Comparison of ENCODE assay signal across 1 mouse cellular context in the genomic region with DNA sequence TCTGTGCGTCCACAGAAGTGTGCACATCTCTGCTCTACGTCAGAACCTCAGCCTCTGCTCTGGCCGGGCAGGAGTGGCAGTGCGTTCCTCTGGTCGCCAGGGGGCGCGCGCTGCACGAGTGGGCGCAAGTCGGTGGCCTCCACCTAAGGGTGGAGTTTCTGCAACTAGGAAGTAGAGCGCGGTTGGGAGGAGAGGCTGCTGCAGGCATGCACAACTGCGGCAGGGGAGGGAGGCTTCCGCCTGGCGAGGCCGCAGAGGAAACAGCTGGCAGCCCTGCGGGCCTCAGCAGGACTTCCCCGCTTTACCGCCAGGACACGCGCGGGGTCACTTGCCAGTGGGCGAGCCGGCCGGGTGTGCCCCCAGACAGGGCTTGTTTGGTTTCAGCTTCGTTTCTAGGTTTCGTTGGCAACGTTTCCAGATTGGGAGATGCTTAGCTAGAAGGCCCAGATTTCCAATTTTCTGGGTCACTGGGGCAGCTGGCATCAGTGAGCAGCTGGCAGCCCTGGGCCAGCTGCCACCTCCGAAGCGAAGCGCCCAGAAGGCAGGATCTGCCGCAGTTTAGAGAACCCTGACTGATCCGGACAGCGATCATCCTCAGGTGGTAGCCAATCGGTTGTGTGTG.
A peak's percentile ranks its signal among the peaks of the same experiment; 100 is the strongest.
TF ChIP-seq lines count a peak whose summit lies in the region.

No protein-coding gene starts in this region.

TF ChIP-seq in CH12.LX, 34 proteins besides CTCF, POLR2A, EP300 and RAD21 (continued from another document):
- TF ChIP-seq JUND (conservative IDR thresholded peaks at IDR 0.05; ENCODE audit: low read depth, low read length) (no peak), ZKSCAN1 (IDR thresholded peaks at IDR 0.05; ENCODE audit: borderline replicate concordance, low read depth, low read length) (no peak), MAX (IDR thresholded peaks at IDR 0.05; ENCODE audit: low read length) (peak; percentile 71), GABPA (IDR thresholded peaks at IDR 0.05; ENCODE audit: insufficient replicate concordance, low read depth, low read length) (no peak), PAX5 (IDR thresholded peaks at IDR 0.05; ENCODE audit: low read length) (no peak), JUN (IDR thresholded peaks at IDR 0.05; ENCODE audit: insufficient read depth, low read depth, low read length) (no peak), ZNF384 (IDR thresholded peaks at IDR 0.05; ENCODE audit: low read depth, low read length) (no peak), ELF1 (IDR thresholded peaks at IDR 0.05; ENCODE audit: low read depth, low read length) (peak; percentile 96), POLR2AphosphoS2 (IDR thresholded peaks at IDR 0.05; ENCODE audit: low read depth, low read length) (no peak; the same call in 1 of the 2 replicates), MXI1 (IDR thresholded peaks at IDR 0.05; ENCODE audit: low read depth, low read length) (peak; percentile 90), ETS1 (conservative IDR thresholded peaks at IDR 0.05; ENCODE audit: low read depth, low read length) (peak; percentile 99), USF2 (conservative IDR thresholded peaks at IDR 0.05; ENCODE audit: low read depth, low read length) (no peak), E2F4 (IDR thresholded peaks at IDR 0.05; ENCODE audit: insufficient replicate concordance, low read depth, low read length) (no peak), KAT2A (IDR thresholded peaks at IDR 0.05; ENCODE audit: insufficient replicate concordance, low read length) (0 out of 2 replicates have a peak, but pooled peaks have one; percentile 32), BHLHE40 (IDR thresholded peaks at IDR 0.05; ENCODE audit: low read depth, low read length) (peak; percentile 97), SIN3A (IDR thresholded peaks at IDR 0.05; ENCODE audit: low read length) (peak; percentile 96), CHD2 (IDR thresholded peaks at IDR 0.05; ENCODE audit: low read length) (peak; percentile 63; the same call in 1 of the 2 replicates), MEF2A (IDR thresholded peaks at IDR 0.05; ENCODE audit: borderline replicate concordance, low read depth, low read length) (peak; percentile 90; the same call in 1 of the 2 replicates), SMC3 (IDR thresholded peaks at IDR 0.05; ENCODE audit: low read depth, low read length) (peak; percentile 89), MYC (IDR thresholded peaks at IDR 0.05; ENCODE audit: low read depth, low read length) (peak; percentile 73; the same call in 1 of the 2 replicates), IRF4 (IDR thresholded peaks at IDR 0.05; ENCODE audit: low read depth, low read length) (peak; percentile 88)
